Mouse (Mus musculus) midbrain, embryonic 11.5 days (tissue): ENCODE results near the gene Alkbh7. TPM values are rescaled to one million over a fixed set of nuclear protein-coding genes. Genes with fewer than 3 reads are reported as not detected.

Source experiments
- ATAC-seq: fragments of 200-750 bp; cut with Nextera tagmentation; 2 replicates; pipeline ENCODE4 v1.8.0; 2017; ENCODE audit warnings: moderate TSS enrichment, moderate library complexity; ENCODE audit not compliant: low FRiP score
- DNase-seq: peaks from one replicate; pipeline ENCODE4 v3.0.0; 2015; ENCODE audit warnings: low spot score; ENCODE audit errors: missing footprints
- H3K27ac ChIP-seq: fragments of 300-500 bp; sonication (generic); 2 replicates; pipeline ENCODE4 v1.5.1; 2014; ENCODE audit warnings: low read depth, low read length
- H3K27me3 ChIP-seq: fragments of 300-500 bp; sonication (generic); 2 replicates; pipeline ENCODE4 v1.6.1; 2014; ENCODE audit warnings: mild to moderate bottlenecking, low read length, moderate library complexity, mixed read lengths; ENCODE audit not compliant: control insufficient read depth, insufficient read depth
- H3K36me3 ChIP-seq: fragments of 300-500 bp; sonication (generic); 2 replicates; pipeline ENCODE4 v1.6.1; 2014; ENCODE audit warnings: mild to moderate bottlenecking, low read length, moderate library complexity, mixed read lengths; ENCODE audit not compliant: control insufficient read depth, insufficient read depth
- H3K4me1 ChIP-seq: fragments of 300-500 bp; sonication (generic); 2 replicates; pipeline ENCODE4 v1.6.1; 2014; ENCODE audit warnings: low read length; ENCODE audit not compliant: control insufficient read depth, insufficient read depth
- H3K4me2 ChIP-seq: fragments of 300-500 bp; sonication (generic); 2 replicates; pipeline ENCODE4 v1.6.1; 2014; ENCODE audit warnings: mild to moderate bottlenecking, moderate library complexity
- H3K4me3 ChIP-seq: fragments of 300-500 bp; sonication (generic); 2 replicates; pipeline ENCODE4 v1.5.1; 2014; ENCODE audit warnings: low read depth, low read length
- H3K9ac ChIP-seq: fragments of 300-500 bp; sonication (generic); 2 replicates; pipeline ENCODE4 v1.6.1; 2014; ENCODE audit warnings: low read length
- H3K9me3 ChIP-seq: fragments of 300-500 bp; sonication (generic); 2 replicates; pipeline ENCODE4 v1.6.1; 2016; ENCODE audit warnings: low read length; ENCODE audit not compliant: control insufficient read depth
- WGBS: fragments of 180-500 bp; shearing (Covaris S2); extraction: QIAGEN DNeasy Blood & Tissue Kit; methylation state at CpG from one replicate; pipeline ENCODE4 v1.1.7; 2014; 5-methylcytosine and 5-hydroxymethylcytosine counted together
- polyA plus RNA-seq: library from polyadenylated mRNA; unstranded; fragments of >200 nt; fragmentation: Nextera tagmentation; extraction: Ambion mirVana; gene quantifications from 2 replicates; pipeline ENCODE4 v1.2.1, GENCODE M21; 2014

Gene Alkbh7
- polyA plus RNA-seq, 1 experiment from 2014 or later: 34.1 TPM

DNA sequence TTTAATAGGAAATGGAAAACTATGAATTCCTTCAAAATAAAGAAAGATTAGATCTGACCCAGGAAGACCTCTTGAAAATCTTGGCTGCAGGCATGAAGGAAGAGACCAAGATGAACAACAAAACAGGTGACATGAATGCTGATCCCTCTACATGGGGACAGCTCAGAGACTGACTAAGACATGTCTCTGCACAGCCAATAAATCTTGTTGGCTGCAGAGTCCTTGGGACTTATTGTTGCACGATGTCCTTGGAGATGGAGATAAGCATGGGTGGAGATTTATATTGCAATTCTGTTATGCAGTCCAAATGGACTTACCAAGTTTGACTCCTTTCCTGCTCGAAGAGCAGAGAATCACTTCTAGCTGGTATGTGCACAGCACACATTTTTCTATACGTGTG, 27.8 kb upstream of the Alkbh7 start:
- DNase-seq (no peak), ATAC-seq (no peak)
- Histone ChIP-seq H3K9me3 (no peaks in the 10 kb centered on the region), H3K4me3 (no peak overlapping the region), H3K36me3 (no peaks in the 10 kb centered on the region), H3K27ac (no peak overlapping the region), H3K9ac (no peak overlapping the region), H3K4me1 (no peaks in the 10 kb centered on the region), H3K27me3 (no peaks in the 10 kb centered on the region), H3K4me2 (no peak overlapping the region)
- WGBS: 74% methylated on average over 3 of the region's 3 CpGs

DNA sequence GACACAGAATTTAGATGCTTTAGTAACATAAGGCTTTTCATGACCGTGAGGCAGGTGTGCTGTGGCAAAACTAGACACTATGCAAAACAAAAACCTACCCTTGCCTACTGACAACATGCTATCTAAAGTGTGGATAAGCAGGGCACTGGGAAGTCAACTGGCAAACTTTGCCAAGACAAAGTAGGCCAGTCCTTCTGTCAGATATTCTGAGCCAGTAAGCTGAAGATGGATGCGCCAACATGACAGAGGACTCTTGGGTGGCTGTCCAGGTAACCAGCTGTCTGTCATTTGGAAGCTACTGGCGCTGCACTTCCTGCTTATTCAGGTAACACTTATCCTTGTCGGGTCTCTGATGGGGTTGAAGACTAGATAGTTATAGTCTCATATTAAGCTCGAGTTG, 27.1 kb upstream of the Alkbh7 start:
- Histone ChIP-seq H3K27ac (no peak overlapping the region), H3K27me3 (no peaks in the 10 kb centered on the region), H3K36me3 (no peaks in the 10 kb centered on the region), H3K9me3 (no peaks in the 10 kb centered on the region), H3K4me1 (no peaks in the 10 kb centered on the region), H3K4me3 (no peak overlapping the region), H3K9ac (no peak overlapping the region), H3K4me2 (no peak overlapping the region)
- WGBS: 70% methylated on average over 5 of the region's 5 CpGs
- ATAC-seq (no peak), DNase-seq (no peak)

DNA sequence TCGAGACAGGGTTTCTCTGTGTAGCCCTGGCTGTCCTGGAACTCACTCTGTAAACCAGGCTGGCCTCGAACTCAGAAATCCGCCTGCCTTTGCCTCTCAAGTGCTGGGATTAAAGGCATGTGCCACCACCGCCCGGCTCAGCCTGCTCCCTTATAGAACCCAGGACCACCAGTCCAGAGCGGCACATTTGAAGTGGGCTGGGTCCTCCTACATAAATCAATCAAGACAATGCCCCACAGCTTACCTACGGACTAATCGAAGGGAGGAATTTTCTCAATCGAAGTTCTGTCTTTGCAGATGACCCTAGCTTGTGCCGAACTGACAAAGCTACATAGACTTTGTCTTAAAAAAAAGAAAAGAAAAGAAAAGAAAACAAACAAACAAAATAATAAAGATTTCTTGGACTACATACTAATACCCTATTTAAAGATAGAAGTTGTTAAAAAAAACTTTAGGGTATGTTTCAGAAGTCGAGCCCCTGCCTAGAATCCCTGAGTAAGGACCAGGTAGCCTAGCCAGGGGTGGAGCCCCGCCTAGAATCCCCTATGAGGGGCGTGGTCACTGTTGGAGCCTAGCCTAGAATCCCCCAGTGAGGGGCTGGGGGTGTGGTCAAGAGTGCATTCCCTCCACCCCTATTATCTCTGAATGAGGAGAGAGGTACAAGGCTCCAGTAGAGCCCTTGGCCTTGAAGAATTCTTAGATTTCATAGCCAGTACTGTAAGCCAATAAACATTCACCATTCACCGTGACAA, 23.0 kb upstream of the Alkbh7 start:
- H3K27me3 ChIP-seq: no peaks in the 10 kb centered on the region

DNA sequence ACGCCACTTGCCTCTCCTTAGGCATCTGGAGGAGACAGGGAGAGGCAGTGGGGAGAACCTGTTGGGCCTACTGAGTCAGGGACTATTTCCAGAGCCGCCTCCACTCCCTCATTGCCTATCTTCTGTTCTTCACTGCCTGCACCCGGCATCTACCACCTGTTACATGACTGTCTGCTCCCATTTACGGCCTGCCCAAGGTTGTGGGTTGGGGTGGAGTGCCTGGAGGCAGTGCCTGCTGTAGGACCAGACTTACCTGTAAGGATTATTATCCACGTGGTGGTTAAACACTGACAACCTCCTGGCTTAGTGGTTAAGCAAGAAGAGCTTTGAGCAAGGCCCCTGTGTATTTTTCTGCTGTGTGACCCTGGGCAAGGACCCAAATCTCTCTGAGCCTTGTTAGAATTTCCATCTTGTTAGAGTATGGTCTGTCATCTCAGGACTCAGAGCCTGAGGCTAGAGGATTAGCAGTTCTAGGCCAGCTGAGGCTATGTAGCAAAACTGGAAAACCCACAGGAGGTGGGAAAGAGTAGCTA, 22.4 kb upstream of the Alkbh7 start:
- Histone ChIP-seq H3K9me3 (no peaks in the 10 kb centered on the region), H3K36me3 (no peaks in the 10 kb centered on the region), H3K4me1 (no peaks in the 10 kb centered on the region), H3K4me3 (no peak overlapping the region), H3K4me2 (no peak overlapping the region), H3K27ac (no peak overlapping the region), H3K27me3 (no peaks in the 10 kb centered on the region), H3K9ac (no peak overlapping the region)
- DNase-seq: no peak
- 75% methylated on average over 5 of the region's 5 CpGs for WGBS
- no peak for ATAC-seq

More for the DNA sequence above, 23.0 kb upstream of the Alkbh7 start:
- Histone ChIP-seq H3K4me1 (no peaks in the 10 kb centered on the region), H3K9ac (no peak overlapping the region), H3K9me3 (no peaks in the 10 kb centered on the region), H3K27ac (no peak overlapping the region), H3K36me3 (no peaks in the 10 kb centered on the region), H3K4me3 (no peak overlapping the region), H3K4me2 (no peak overlapping the region)
- 68% methylated on average over 13 of the region's 14 CpGs for WGBS
- DNase-seq (no peak), ATAC-seq (no peak)

DNA sequence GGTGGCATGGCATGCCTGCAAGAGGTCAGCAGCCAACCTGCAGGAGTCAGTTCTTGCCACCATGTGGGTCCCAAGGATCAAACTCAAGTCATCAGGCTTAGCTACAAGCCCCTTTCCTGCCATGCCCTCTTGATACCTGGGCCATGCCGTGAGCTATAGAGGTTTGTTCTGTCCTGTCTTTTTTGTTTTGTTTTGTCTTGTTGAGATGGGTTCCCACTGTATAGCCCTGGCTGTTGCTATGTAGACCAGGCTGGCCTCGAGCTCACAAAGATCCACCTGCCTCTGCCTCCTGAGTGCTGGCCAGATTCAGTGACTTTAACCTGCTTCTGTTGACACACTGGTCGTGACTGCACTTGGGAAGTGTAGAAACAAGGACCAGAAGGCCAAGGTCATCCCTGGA, 21.7 kb upstream of the Alkbh7 start:
- Histone ChIP-seq H3K36me3 (no peaks in the 10 kb centered on the region), H3K9me3 (no peaks in the 10 kb centered on the region), H3K27me3 (no peaks in the 10 kb centered on the region), H3K4me2 (no peak overlapping the region), H3K4me1 (no peaks in the 10 kb centered on the region), H3K9ac (no peak overlapping the region), H3K27ac (no peak overlapping the region), H3K4me3 (no peak overlapping the region)
- 79% methylated on average over 3 of the region's 3 CpGs for WGBS
- ATAC-seq: no peak
- DNase-seq: no peak

DNA sequence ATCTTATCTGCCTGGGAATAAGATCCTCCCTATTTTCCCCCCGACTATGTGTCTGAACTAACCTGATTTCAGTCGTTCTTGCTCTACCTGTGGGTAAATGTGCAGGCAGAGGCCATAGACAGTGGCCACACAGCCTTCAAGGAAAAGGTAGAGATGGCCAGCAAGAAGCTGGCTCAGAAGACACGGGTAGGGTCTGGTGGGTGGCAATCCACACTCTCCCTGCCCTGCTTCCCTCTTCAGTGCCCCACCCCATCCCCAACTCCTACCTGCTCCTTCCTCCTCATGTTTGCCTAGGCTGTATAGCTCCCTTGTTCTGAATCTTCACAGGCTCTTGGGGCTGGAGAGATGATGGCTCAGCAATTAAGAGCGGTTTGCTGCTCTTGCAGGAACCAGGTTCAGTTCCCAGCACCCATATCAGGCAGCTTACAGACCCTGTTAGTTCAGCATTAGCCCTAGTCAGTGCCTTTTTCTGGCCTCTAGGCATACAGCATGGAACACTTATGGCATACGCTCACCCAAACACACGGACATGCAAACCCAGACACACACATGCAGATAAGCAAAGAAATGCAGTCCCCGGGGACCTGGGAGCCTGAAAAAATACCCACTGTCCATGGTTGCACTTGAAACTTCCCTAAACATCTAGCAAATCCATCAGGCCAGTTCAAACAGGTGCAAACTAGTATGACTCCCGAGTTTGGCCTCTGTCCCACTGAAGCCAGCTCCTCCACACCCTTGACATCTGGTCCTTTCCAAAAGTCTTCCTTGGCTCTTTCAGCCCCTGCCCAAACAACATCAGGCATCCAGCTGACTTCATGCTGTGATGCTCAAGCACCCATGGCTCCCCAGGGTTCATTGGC, 20.4 kb upstream of the Alkbh7 start:
- no peak for DNase-seq
- Histone ChIP-seq H3K36me3 (no peaks in the 10 kb centered on the region), H3K4me2 (no peak overlapping the region), H3K27me3 (no peaks in the 10 kb centered on the region), H3K4me1 (no peaks in the 10 kb centered on the region), H3K9ac (no peak overlapping the region), H3K27ac (no peak overlapping the region), H3K9me3 (no peaks in the 10 kb centered on the region), H3K4me3 (no peak overlapping the region)
- ATAC-seq: no peak
- WGBS: 74% methylated on average over 8 of the region's 8 CpGs

DNA sequence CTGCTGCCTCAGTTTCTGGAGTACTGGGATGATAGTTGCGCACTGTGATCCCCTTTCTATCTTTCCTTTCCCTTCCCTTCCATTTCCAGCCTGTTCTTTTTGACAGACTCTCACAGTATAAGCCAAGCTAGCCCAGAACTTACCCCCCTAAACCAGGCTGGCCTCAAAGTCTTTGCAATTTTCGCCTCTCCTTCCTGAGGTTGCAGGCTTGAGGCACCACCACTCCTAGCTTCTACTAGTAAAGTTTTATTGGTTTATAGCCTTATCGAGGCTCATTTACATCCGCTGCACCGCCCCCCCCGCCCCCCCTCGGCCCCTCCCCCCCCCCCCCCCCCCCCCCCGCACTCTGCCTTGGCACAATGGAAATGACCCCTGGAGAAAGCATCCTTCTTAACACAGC, 17.6 kb upstream of the Alkbh7 start:
- H3K9ac ChIP-seq: no peak overlapping the region
- no peak overlapping the region for H3K4me2 ChIP-seq
- no peaks in the 10 kb centered on the region for H3K36me3 ChIP-seq
- ATAC-seq: no peak
- H3K4me1 ChIP-seq: no peaks in the 10 kb centered on the region
- no peak overlapping the region for H3K27ac ChIP-seq
- WGBS: 39% methylated on average over 7 of the region's 8 CpGs
- no peak for DNase-seq
- no peak overlapping the region for H3K4me3 ChIP-seq
- no peaks in the 10 kb centered on the region for H3K9me3 ChIP-seq
- no peaks in the 10 kb centered on the region for H3K27me3 ChIP-seq

DNA sequence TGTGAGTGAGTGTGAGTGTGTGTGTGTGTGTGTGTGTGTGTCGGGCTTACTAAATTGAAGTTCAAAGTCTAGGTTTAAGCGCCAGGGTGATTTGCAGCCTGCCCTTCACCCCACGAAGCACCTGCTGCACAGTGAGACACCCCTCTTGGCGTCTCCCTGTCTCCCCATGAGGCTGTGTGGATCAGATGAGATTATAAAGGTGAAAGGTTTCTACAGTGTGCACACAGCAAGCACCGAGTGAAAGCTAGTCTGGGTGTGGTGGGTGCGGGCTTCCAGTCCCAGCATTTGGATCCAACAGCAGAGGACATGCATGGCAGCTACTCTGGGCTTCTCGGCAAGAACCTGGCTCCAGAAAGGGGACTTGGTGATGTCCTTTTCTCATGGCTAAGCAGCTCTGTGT, 16.1 kb upstream of the Alkbh7 start:
- Histone ChIP-seq H3K9me3 (no peaks in the 10 kb centered on the region), H3K4me3 (no peak overlapping the region), H3K27ac (no peak overlapping the region), H3K36me3 (no peaks in the 10 kb centered on the region), H3K27me3 (no peaks in the 10 kb centered on the region), H3K4me1 (no peaks in the 10 kb centered on the region), H3K4me2 (no peak overlapping the region), H3K9ac (no peak overlapping the region)
- DNase-seq (no peak), ATAC-seq (no peak)
- 83% methylated on average over 7 of the region's 7 CpGs for WGBS

DNA sequence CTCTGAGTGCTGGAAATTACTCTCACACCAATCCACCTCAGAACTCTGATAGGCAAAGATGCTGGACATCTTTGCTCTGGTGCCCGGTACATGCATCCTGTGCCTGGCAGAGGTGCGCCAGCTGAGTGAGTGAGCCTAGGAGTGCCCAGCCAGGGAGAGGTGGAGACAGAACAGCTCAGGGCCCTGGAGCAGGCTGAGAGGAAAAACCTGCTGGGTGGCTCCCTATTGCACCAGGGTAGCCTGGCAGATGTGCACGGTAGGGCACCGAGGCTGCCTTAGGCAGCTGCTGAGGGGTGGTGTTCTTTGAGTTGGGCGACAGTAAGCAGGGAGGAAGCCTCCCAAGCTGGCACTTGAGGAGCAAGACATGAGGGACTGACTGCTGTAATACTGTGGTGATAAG, 15.1 kb upstream of the Alkbh7 start, which contains the start of gene Acer1:
TSS of gene Acer1 (minus strand) at position 114 of the 400 bp plus-strand sequence.
- no peak within 1 kb of the TSS for H3K4me2 ChIP-seq
- no peaks in the 10 kb centered on the region for H3K9me3 ChIP-seq
- no peak for DNase-seq
- no peak for ATAC-seq
- H3K4me3 ChIP-seq: no peak within 1 kb of the TSS
- H3K27me3 ChIP-seq: no peaks in the 10 kb centered on the region
- WGBS: 78% methylated on average over 5 of the region's 5 CpGs
- H3K9ac ChIP-seq: no peak within 1 kb of the TSS
- H3K4me1 ChIP-seq: no peaks in the 10 kb centered on the region
- no peak within 1 kb of the TSS for H3K27ac ChIP-seq
- H3K36me3 ChIP-seq: no peaks in the 10 kb centered on the region
